Mouse (Mus musculus) ES-E14 (cell line): ENCODE measurements around the gene Slc25a24.

Source experiments
- CHD2 ChIP-seq: IDR thresholded peaks from 2 replicates; pipeline ENCODE4 v1.6.1; 2014; ENCODE audit warnings: mild to moderate bottlenecking, low read depth, low read length, inconsistent platforms
- HCFC1 ChIP-seq: IDR thresholded peaks from 2 replicates; pipeline ENCODE4 v1.6.1; 2012; ENCODE audit warnings: low read length, inconsistent platforms, borderline replicate concordance; ENCODE audit not compliant: insufficient read depth
- MAFK ChIP-seq: IDR thresholded peaks from 2 replicates; pipeline ENCODE4 v1.6.1; 2014; ENCODE audit warnings: mild to moderate bottlenecking, low read depth, low read length, inconsistent platforms; ENCODE audit not compliant: insufficient read depth
- ZC3H11A ChIP-seq: IDR thresholded peaks from 2 replicates; pipeline ENCODE4 v1.6.1; 2012; ENCODE audit warnings: low read depth, mild to moderate bottlenecking, inconsistent platforms, low read length, borderline replicate concordance
- ZNF384 ChIP-seq: IDR thresholded peaks from 2 replicates; pipeline ENCODE4 v1.6.1; 2012; ENCODE audit warnings: low read depth, low read length, inconsistent platforms

- TF ChIP-seq ZNF384 (no peak), MAFK (no peak), ZC3H11A (no peak), CHD2 (no peak), HCFC1 (no peak)
Observed at GRCm38 (mm10) chr3:109104702-109105101, 18.2 kb upstream of the Slc25a24 start.
